Mouse (Mus musculus) cerebellum, postnatal 25 days (tissue): Measurements from ENCODE around the gene Shisa9.
"Not testable (repeated sequence)": the region's sequence is repeated elsewhere in the genome, so short reads cannot be mapped to it uniquely, and the experiment has no call there.

Experiments
- DNase-seq, 2 experiments: peaks; one replicate each; pipeline ENCODE4 v3.0.0; 2021; ENCODE audit warnings: mixed read lengths in 2 of 2

Gene Shisa9

DNA sequence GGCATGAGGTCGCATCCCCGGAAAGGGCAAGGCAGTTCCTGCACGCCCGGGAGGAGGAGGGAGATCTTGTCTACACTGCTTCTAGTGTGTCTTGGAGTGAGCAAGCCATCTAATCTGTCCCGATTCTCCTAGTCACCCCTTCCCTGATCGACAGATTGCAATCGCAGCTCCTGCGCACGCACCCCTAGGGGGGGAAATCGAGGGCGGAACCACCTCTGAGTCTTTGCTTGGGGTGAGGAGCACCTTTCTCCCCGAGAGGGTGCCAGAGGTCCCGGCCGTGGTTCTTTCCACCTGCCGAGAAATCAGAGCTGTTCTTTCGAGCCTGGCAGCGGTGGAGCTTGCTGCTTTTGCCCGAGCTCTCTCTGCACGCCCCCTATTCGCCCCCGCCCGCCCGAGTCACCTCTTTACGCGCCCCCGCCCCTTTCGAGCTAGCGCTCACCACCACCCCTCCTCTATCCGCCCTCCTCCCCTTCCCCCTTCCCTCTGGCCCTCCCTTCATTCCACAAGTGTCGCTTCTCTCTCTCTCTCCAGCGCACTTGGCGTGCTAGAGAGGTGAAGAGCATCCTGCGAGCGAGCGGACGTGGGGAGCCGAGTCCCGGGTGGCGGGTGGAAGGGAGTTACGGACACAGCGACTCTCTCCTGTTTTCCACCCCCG is at the start of gene Shisa9:
Gene Shisa9 (plus strand): TSS at position 498 of the 655 bp plus-strand sequence.
- peak; percentile 26 to 27 for DNase-seq

DNA sequence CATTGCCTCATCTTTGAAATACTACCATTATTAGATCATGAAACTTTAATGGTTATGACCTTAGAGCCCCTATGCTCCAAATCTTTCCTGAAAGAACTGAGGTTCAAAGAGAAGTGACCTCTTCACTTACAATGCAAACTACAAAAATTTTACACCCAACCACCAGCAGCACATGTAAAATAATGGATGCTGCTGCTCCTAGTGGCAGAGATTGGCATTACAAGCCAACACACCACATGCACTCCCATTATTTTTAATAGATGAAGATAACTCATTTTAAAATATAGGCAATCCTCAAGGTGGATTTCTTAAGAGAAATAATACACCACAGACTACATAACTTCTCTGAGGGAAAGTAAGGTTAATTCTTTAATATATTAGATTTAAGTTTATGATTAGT is 43.4 kb upstream of the Shisa9 start:
- peak; percentile 68 to 80 for DNase-seq

DNA sequence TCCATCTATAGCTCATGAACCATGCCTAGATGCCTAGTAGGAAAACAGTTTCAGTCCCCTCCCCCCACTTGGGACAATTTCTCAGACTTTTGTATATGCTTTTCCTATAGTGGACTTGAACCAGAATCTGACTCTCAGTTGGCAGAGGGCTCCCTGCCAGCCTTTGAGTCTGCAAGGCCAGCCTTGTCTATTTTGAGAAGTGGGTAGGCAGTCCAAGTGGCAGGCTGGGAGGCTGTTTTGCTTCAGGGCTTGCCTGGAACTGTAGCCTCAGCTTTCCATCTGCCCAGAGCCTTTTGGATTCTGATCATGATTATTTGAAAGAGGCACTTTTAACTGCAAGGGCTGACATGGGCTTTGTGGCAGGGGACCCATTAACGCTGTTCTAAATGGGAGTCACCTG is 23.2 kb upstream of the Shisa9 start:
- peak; percentile 46 to 66 for DNase-seq

DNA sequence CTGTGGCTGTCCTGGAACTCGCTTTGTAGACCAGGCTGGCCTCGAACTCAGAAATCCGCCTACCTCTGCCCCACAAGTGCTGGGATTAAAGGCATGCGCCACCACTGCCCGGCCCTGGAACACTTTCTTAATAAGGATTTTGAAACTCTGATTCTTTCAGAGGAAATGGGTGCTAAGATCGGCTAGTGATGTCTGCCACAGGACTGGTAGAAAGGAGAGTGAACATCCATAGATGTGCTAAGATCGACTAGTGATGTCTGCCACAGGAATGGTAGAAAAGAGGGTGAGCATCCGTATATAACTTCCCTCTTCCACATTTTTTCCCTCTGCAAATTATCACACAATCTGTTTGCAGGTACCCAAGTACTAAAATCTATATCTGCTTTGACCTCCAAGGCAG is 17.9 kb upstream of the Shisa9 start:
- no peak for DNase-seq

DNA sequence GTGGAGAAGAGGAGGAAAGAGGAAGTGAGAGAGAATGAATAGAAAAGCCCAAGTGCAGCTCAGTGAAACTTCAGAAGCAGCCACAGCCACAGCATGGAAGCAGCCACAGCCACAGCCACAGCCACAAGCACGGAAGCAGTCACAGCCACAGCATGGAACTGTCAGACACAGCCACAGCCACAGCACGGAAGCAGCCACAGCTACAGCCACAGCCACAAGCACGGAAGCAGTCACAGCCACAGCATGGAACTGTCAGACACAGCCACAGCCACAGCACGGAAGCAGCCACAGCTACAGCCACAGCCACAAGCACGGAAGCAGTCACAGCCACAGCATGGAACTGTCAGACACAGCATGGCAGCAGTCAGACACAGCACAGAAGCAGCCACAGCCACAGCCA is 17.1 kb upstream of the Shisa9 start:
- not testable (repeated sequence) for DNase-seq

DNA sequence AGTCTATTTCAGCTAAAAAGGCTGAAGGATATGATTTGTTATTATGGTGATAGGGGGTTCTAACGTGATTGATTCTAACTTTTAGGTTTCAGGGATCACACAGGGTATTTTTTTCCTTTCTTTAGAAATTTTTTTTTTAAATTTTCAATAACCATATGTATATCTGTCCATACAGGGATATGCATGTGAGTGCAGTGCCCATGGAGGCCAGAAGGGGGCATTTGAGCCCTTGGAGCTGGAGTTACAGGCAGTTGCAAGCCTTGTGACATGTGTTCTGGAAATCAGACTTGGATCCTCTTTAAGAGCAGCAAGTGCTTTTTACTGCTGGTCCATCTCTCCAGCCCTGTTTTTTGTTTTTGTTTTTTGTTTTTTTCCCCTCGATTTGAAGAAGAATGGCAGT is 16.3 kb upstream of the Shisa9 start:
- DNase-seq, result no peak

DNA sequence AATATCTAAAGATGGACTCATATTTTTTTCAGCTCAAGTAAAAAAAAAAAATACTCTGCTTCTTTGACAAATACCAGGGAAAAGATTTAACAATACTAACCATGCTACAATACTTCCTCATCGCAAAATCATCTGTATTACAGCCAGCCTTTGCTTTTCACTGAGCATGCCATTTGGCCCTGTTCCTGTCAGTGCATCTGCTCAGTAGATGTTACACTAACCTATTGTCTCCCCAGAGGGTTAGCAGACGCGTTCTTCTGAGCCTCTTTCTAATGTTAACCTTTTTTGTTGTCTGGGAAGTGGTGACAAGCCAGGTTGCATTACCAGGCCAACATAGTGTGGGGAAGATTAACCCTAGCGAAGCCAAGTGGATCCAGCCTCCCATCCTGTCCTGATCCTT is 10.2 kb upstream of the Shisa9 start:
- DNase-seq, result no peak

DNA sequence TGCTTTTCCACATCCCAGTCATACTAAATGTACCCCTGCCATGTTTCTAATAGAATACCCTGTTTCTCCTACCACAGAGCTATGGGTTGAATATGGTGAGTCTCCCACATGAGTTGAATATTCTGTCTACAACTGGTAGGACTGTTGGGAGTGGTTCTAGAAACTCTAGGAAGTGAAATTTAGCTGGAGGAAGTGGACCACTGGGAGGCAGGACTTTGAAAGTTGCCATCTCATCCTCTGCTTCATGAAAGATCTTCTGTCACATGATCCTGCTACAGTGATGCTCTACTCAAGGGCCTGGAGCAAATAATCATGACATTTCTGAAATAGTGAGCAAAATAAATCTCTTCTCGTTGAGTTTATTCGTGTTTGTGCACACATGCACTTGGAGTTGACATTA is 7.2 kb upstream of the Shisa9 start:
- no peak for DNase-seq

- DNase-seq, result peak; percentile 22 to 58
Measured at GRCm38 (mm10) chr16:11980764-11981163, 3.1 kb upstream of the Shisa9 start.

- peak in 1 of 2 experiments; percentile 31 for DNase-seq
Measured at GRCm38 (mm10) chr16:11983106-11983615, 752 bp upstream of the Shisa9 start.

DNA sequence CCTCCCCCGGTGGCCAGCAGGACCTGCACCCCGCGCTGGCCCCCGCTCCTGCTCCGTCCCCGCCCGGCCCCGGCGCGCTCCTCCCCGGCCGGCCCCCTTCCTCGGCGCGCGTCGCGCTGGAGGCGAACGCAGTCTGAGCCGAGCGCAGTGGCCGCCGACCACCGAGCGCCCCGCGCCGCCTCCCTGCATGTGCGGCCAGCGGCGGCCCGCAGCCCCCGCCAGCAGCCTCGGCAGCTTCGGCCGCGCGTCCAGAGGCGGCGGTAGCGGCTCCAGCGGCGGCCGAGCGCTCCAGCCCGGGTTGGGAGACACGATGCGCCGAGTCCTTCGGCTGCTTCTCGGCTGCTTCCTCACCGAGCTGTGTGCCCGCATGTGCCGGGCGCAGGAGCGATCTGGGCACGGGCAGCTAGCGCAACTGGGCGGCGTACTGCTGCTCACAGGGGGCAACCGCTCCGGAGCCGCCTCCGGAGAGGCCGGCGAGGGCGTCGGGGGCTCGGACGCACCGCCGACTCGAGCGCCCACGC is 418 bp downstream of the Shisa9 start:
- peak; percentile 27 to 43 for DNase-seq

DNA sequence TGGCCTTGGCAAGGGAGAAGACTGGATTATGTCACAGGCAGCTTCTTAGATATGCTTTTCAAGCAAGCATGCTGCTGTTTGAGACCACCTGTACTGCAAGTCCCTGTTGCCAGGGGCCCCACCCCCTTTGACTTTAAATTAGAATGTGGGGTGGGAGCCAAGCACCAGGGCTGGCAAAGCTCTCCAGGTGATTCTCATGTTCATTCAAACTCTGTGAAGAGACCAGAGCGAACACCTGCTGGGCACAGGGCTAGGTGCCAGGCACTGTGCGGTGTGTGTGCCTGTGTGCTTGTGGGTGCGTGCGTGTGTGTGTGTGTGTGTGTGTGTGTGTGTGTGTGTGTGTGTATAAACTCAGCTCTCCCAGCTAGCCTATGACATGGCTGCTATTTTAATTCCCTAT is 3.1 kb downstream of the Shisa9 start:
- DNase-seq, result peak in 1 of 2 experiments; percentile 33

DNA sequence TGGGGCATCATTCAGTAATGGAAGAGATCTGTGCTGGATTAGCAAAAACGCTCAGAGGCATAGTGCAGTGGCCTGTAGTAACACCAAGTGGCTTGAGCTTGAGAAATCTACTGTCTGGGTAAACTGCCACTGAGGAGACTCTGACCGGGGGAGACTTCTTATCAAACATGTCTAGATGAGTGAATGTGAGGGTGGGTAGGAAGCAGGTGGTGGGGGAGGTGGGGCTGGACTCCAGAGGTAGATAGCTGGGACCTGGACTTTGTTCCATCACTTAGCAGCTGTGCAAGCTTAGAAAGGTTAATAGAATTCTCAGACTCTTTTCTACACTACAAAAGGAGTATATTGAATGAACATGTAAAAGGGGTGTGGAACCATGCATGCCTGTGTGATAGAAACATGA is 21.3 kb downstream of the Shisa9 start:
- DNase-seq, result no peak

- no peak for DNase-seq
Measured at GRCm38 (mm10) chr16:12010136-12010535, 26.2 kb downstream of the Shisa9 start.

DNA sequence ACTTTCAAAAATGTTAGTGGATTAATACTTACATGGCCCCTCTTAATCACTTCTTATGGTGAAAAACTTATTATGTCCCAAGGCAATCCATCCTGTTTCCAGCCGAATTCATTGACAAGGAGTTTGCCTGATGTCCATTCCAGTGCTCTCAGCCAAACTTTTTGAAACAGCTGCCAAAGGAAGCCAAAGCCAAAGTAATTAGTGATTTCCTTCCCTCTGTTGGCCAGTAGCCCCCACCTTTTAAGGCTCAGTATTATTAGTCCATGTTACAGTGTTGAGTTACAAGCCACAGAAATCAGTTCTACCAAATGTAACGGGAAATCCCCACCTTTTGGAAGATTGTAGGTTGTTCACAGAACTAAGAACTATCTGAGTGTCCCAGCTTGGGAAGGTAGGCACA is 28.8 kb downstream of the Shisa9 start:
- no peak for DNase-seq

- no peak for DNase-seq
Measured at GRCm38 (mm10) chr16:12014523-12014922, 30.6 kb downstream of the Shisa9 start.

DNA sequence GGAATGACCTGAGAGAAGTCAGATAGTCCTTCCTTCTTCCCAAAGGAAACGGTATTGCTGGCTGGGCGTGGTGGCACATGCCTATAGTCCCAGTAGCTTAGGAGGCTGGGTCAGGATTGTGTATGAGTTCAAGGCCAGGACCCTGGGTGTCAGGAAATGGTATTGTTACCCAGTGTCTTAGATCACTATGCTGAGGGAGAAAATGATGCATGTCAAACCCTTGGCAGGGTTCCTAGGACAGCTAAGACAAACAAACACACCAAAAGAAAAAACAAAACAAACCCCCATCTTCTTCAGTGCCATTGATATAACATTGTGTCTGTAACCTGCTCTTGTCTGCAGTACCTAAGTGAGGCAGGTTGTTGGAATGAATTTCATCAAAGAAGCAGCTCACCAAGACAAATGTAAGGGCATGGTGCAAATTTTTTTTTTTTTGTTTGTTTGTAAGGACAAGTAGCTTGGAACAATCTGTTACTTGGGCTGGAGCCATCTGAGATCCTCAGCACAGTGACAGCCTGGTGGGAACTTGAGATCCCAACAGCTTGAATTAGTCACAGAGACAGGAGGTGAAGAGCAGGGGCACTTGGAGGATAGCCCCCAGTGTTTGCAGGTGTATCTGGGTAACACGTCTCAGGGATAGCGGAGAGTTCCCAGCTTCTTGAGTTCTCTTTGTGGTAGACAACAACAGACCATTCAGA is 34.2 kb downstream of the Shisa9 start:
- peak in 1 of 2 experiments; percentile 15 for DNase-seq

GRCm38 (mm10) chr16:12020103-12020755 is 36.3 kb downstream of the Shisa9 start:
- DNase-seq, result no peak

GRCm38 (mm10) chr16:12032441-12032840 is 48.5 kb downstream of the Shisa9 start:
- DNase-seq, result peak in 1 of 2 experiments; percentile 48

GRCm38 (mm10) chr16:12034868-12035267 is 51.0 kb downstream of the Shisa9 start:
- DNase-seq, result peak; percentile 15 to 58

DNA sequence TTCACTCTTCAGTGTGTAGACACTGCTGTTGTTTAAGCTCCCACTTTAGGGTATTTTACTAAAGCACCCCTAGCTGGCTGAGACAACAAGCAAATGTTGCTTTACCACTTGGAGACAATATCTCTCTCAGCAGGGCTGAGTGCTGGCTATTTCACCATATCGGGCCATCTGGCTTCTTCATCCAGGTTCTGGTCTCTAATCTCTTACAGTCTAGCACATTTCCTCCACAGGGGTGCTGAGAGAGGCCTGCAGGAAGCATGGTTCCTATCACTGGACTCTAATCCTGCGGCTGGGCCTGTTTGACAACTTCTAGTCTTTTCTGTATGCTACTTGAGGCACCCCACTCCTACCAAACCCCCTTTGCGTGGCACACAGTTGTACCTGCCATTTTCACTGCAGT is 51.7 kb downstream of the Shisa9 start:
- peak; percentile 13 to 35 for DNase-seq

DNA sequence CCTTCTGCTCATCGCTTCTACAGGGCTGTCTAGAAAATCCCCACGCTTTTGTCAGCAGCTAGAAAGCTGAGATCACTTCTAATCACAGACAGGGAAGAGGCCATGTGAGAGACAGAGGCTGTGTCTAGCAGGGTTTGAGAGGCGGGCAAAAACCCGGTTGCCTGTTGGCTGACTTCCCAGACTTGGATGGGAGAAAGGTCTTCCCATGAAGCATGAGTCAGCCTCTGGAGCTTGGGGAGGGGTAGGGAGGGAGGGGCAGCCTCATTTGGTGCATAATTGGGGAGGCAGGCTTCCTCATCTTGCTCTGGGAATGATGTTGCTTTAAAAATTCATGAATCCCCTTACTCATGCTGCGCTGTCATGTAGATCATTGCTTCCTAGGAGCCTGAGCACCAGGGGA is 57.0 kb downstream of the Shisa9 start:
- peak; percentile 17 to 60 for DNase-seq

GRCm38 (mm10) chr16:12052051-12052450 is 68.1 kb downstream of the Shisa9 start:
- no peak for DNase-seq

- no peak for DNase-seq
Measured at GRCm38 (mm10) chr16:12072573-12072972, 88.7 kb downstream of the Shisa9 start.
